Mouse (Mus musculus): ENCODE measurements around the gene M6pr. TPM values are rescaled to one million over a fixed set of nuclear protein-coding genes. Genes with fewer than 3 reads are reported as not detected.

The M6pr gene
- polyA plus RNA-seq (2017; shearing (Covaris generic)), result 158 TPM

DNA sequence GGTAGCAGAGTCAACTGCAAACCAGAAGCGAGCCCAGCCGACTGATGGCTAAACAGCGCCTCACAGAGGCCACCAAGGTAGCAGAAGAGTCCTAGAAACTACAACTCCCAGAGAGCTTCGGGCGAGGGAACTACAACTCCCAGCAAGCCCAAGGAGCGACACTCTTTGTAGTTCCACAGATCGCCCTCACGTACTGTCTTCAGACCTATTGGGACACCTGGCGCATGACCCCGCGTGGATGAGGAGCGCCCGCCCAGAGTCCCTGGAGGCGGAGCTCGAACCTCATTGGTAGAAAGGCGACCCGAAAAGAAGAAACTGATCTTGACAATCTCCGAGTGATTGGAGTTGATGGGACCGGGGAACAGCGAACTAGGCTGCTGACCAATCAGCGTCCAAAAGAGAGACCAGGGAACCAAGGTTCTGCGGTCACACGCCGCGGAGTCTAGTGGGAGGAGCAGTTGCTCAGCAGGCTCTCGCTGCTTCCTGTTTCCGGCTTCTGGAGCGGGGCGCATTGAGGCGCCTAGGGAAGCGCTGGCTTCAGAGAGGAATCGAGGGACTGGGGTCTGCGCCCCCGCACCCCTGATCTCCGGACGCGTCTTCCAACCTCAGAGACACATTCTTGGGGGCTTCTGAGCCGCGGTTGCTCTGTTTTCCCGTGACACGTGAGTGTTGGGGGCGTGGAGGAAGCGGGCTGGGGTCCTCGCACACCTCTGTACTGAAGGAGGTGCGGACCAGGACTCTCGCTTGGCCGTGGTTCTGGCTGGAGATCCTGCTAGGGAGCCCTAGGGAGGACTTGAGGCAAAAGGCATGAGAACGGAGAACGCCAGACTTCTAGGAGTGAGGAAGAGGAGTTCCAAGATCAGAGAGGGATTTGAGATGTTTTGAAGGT, at the start of gene M6pr:
M6pr (plus strand) TSS at position 216 of the 889 bp plus-strand sequence.

DNA sequence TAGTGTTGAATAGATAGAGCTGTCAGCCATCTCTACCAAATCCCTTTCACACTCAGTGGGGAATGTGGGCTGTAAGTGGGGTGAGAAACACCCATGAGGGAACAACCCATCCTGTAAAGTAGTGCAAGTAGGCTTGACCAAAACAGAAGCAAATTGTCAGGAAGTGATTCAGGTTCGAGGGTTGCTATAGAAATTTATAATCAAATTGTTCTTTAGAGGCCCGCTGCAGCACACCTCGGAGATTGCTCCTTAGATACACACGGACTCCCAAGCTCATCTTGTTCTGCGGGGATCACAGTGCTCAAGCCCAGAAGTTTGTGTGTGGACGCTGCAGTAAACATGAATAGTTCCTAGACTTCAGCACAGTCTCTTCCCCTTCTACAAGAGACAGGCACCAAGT, 25.7 kb upstream of the M6pr start, which contains the start of gene Klrg1:
Klrg1 (minus strand) TSS at position 101 of the 400 bp plus-strand sequence.

DNA sequence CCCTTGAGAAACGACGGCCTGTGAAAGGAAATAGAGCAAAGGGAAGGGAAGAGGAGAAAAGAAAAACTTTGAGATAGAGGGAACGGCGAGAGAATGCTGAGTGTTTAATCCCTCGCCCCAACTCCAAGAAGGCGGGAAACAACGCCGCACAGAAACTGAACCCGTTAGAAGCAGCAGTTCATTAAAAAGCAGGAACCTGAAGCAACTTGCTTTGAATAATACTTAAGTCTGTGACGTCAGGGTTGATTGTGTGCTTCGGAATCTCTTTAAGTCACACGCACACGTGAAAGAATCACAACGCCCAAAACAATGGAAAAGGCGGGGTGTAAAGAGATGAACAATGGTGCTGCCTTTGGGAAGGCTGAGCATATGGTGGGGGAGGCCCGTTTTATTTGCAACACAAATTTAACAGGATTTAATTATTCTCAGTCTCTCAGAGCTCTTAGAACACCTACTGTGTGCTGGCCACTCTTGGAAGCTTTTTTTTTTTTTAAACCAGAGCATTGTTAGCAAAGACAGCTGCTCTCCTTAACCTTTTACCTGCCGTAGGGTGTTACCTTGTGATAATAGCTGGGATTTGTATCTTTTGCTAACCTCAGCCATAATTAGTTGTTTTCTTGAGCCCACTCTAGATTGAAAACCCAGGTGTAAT, 32.0 kb downstream of the M6pr start, which contains the start of gene Phc1:
Phc1 (minus strand) TSS at position 213 of the 652 bp plus-strand sequence.

Other genes with a start within 250 kb of the M6pr start
- gene Klrg1, start 25.8 kb upstream of the M6pr start, polyA plus RNA-seq (2017; shearing (Covaris generic)), result not detected
- 17.2 TPM for gene Phc1, start 31.8 kb downstream of the M6pr start, polyA plus RNA-seq (2017; shearing (Covaris generic))
- gene Rimklb, start 190.0 kb downstream of the M6pr start, polyA plus RNA-seq (2017; shearing (Covaris generic)), result not detected
- gene Mfap5, start 197.1 kb downstream of the M6pr start, polyA plus RNA-seq (2017; shearing (Covaris generic)), result not detected
- gene Aicda, start 245.1 kb downstream of the M6pr start, polyA plus RNA-seq (2017; shearing (Covaris generic)), result not detected